Mouse (Mus musculus) C3H10T1/2 (cell line): Measurements from ENCODE around the gene Mlx. TPM values are rescaled to one million over a fixed set of nuclear protein-coding genes. Genes with fewer than 3 reads are reported as not detected.

Source experiments
- polyA plus RNA-seq, 2 experiments: library from polyadenylated mRNA; unstranded; fragments of >200 nt; fragmentation: generic; extraction: Trizol; gene quantifications; one replicate each; pipeline ENCODE4 v1.2.1; 2012; ENCODE audit warnings: missing spikeins in 2 of 2

The Mlx gene
- polyA plus RNA-seq: 10 to 100 TPM; 23.4 to 30.0 TPM

GRCm38 (mm10) chr11:101086756-101087681 is at the start of gene Mlx:
Gene Mlx, plus strand, starts transcription at chr11:101087277.

GRCm38 (mm10) chr11:101069391-101070188 is 17.5 kb upstream of the Mlx start, which contains the start of gene Naglu:
Gene Naglu, plus strand, starts transcription at chr11:101070012.

GRCm38 (mm10) chr11:101078121-101078520 is 9.0 kb upstream of the Mlx start, which contains the start of gene Hsd17b1:
Gene Hsd17b1, plus strand, starts transcription at chr11:101078411.

DNA sequence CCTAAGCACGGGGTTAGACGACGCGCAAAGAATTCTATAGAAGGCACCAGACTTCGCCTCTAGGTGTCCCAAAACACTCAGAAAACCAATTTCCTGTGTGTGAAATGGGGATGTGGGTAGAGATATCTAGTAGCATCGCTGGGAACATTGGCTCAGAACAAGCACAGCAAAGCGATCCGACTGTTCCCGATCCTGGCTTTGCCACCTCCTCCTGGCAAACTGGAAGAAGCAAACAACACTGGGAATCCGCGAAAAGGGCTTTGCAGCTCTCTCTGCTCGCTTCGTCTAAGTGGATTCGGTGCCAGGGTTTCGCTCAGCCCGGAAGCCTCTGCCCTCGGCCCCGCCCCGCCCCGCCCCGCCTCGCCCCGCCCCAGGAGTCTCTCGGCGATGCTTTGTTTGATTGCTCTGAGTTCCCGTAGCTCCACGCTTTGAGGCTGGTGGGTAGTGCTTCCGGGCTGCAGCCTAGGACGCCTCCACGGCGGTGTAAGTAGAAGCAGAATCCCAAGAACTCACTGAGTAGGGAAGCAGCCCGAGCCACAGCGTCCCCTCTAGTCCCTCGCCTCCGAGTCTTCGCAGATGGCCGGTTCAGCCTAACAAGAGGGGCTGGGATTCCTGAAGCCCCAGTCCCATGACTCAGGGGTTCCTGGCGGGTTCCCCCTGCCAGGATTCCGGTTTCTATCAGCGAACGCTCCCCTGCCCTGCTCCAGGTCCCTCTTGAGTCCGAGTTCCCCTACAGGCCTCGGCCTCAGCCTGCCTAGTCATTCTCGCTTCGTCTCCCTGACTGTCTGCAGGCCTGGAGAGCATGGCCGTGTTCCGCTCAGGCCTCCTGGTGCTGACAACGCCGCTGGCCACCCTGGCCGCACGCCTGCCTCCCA is 4.6 kb upstream of the Mlx start, which contains the start of gene Coasy:
Coasy (plus strand) TSS at position 358 of the 875 bp plus-strand sequence.

GRCm38 (mm10) chr11:101095314-101096024 is 8.4 kb downstream of the Mlx start, which contains the start of gene Psmc3ip:
Gene Psmc3ip, minus strand, starts transcription at chr11:101095436.

DNA sequence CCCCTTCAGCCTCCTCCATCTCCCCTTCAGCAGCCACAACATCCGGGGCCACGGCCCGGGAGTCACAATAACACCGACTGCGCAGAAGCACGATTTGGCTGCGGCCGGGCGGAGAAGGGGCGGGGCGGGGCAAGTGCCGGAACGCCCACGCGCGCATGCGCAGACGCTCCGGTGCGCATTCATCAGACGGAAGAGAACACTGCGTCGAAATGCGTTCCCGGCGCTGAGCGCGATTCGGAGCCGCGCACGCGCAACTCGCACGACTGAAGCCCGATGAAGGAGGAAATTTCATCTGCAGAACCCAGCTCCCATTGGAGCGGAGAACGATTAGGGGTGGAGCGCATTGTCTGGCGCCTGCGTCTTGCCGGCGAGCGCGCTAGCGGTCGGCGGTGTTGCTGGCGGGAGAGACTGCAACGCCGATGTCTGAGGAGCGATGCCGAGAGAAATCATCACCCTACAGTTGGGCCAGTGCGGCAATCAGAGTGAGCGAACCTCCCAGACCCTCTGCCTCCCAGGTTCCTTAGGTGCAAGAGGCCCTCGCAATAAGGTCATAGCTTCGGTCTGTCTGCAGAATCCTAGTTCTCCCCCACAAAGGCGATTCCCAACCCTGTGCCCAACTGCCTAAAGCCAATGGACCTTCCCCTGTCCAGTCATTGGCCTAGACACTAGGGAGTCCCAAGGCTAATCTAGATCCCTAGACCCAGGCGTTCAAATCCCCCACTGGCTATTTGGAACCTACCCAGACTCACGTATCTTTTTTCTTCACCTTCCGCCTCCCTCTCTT is 32.9 kb downstream of the Mlx start, which contains the start of the genes Retreg3 and Tubg1:
Retreg3 (minus strand) TSS at position 133 of the 784 bp plus-strand sequence.
Tubg1 (plus strand) TSS at position 178 of the 784 bp plus-strand sequence.

Other genes with a start within 250 kb of the Mlx start
- 10 to 100 TPM in 1 of 2 experiments, 1 to 10 TPM in 1; 4.0 to 25.5 TPM for gene Stat5b, start 236.6 kb upstream of the Mlx start, polyA plus RNA-seq
- 10 to 100 TPM in 1 of 2 experiments, 1 to 10 TPM in 1; 5.4 to 67.1 TPM for gene Stat5a, start 227.9 kb upstream of the Mlx start, polyA plus RNA-seq
- 10 to 100 TPM in 1 of 2 experiments, 1 to 10 TPM in 1; 5.2 to 83.6 TPM for gene Stat3, start 147.7 kb upstream of the Mlx start, polyA plus RNA-seq
- 1,000 to 10,000 TPM in 1 of 2 experiments, 100 to 1,000 TPM in 1; 353 to 1,064 TPM for gene Cavin1, start 116.4 kb upstream of the Mlx start, polyA plus RNA-seq
- 10 to 100 TPM; 22.1 to 58.2 TPM for gene Atp6v0a1, start 77.8 kb upstream of the Mlx start, polyA plus RNA-seq
- 10 to 100 TPM; 21.6 to 69.1 TPM for gene Naglu, start 17.3 kb upstream of the Mlx start, polyA plus RNA-seq
- under 1 TPM; 0.02 to 0.50 TPM for gene Hsd17b1, start 8.9 kb upstream of the Mlx start, polyA plus RNA-seq
- gene Coasy, start 4.7 kb upstream of the Mlx start, polyA plus RNA-seq: 10 to 100 TPM; 24.7 to 42.6 TPM
- 10 to 100 TPM; 10.9 to 17.0 TPM for gene Psmc3ip, start 8.2 kb downstream of the Mlx start, polyA plus RNA-seq
- gene Retreg3, start 32.6 kb downstream of the Mlx start, polyA plus RNA-seq: 10 to 100 TPM; 18.5 to 57.2 TPM
- gene Tubg1, start 32.7 kb downstream of the Mlx start, polyA plus RNA-seq: 100 to 1,000 TPM in 1 of 2 experiments, 10 to 100 TPM in 1; 79.8 to 132 TPM
- gene Tubg2, start 68.6 kb downstream of the Mlx start, polyA plus RNA-seq: under 1 TPM; 0.08 to 0.42 TPM
- 1 to 10 TPM in 1 of 2 experiments, under 1 TPM in 1; 0.25 to 4.2 TPM for gene Cntnap1, start 83.2 kb downstream of the Mlx start, polyA plus RNA-seq
- gene Plekhh3, start 84.1 kb downstream of the Mlx start, polyA plus RNA-seq: 10 to 100 TPM; 19.4 to 50.6 TPM
- gene Ccr10, start 88.2 kb downstream of the Mlx start, polyA plus RNA-seq: 1 to 10 TPM in 1 of 2 experiments, under 1 TPM in 1; 0.15 to 1.9 TPM
- gene Ezh1, start 139.2 kb downstream of the Mlx start, polyA plus RNA-seq: 10 to 100 TPM in 1 of 2 experiments, 1 to 10 TPM in 1; 2.5 to 59.5 TPM
- 10 to 100 TPM in 1 of 2 experiments, under 1 TPM in 1; 0.06 to 11.4 TPM for gene Ramp2, start 158.8 kb downstream of the Mlx start, polyA plus RNA-seq
- 100 to 1,000 TPM; 160 to 255 TPM for gene Vps25, start 166.4 kb downstream of the Mlx start, polyA plus RNA-seq
- gene Wnk4, start 173.3 kb downstream of the Mlx start, polyA plus RNA-seq: 10 to 100 TPM in 1 of 2 experiments, under 1 TPM in 1; 0.75 to 15.8 TPM
- gene Cntd1, start 191.7 kb downstream of the Mlx start, polyA plus RNA-seq: under 1 TPM in 1 of 2 experiments, not detected in 1; 0.31 TPM
- gene Coa3, start 191.8 kb downstream of the Mlx start, polyA plus RNA-seq: 100 to 1,000 TPM; 129 to 135 TPM
- gene Becn1, start 215.0 kb downstream of the Mlx start, polyA plus RNA-seq: 100 to 1,000 TPM in 1 of 2 experiments, 10 to 100 TPM in 1; 26.7 to 146 TPM
- 10 to 100 TPM; 40.8 to 46.7 TPM for gene Psme3, start 228.9 kb downstream of the Mlx start, polyA plus RNA-seq
- gene Aoc2, start 237.8 kb downstream of the Mlx start, polyA plus RNA-seq: 1 to 10 TPM in 1 of 2 experiments, under 1 TPM in 1; 0.28 to 2.7 TPM
- gene Aoc3, start 243.3 kb downstream of the Mlx start, polyA plus RNA-seq: 10 to 100 TPM in 1 of 2 experiments, under 1 TPM in 1; 0.39 to 37.3 TPM